Mouse (Mus musculus): ENCODE data around the gene Ntf5. TPM values are rescaled to one million over a fixed set of nuclear protein-coding genes. Genes with fewer than 3 reads are reported as not detected.

Ntf5 gene
- polyA plus RNA-seq (2015; fragmentation: Nextera tagmentation; extraction: Ambion mirVana), result not detected in 2 replicates

DNA sequence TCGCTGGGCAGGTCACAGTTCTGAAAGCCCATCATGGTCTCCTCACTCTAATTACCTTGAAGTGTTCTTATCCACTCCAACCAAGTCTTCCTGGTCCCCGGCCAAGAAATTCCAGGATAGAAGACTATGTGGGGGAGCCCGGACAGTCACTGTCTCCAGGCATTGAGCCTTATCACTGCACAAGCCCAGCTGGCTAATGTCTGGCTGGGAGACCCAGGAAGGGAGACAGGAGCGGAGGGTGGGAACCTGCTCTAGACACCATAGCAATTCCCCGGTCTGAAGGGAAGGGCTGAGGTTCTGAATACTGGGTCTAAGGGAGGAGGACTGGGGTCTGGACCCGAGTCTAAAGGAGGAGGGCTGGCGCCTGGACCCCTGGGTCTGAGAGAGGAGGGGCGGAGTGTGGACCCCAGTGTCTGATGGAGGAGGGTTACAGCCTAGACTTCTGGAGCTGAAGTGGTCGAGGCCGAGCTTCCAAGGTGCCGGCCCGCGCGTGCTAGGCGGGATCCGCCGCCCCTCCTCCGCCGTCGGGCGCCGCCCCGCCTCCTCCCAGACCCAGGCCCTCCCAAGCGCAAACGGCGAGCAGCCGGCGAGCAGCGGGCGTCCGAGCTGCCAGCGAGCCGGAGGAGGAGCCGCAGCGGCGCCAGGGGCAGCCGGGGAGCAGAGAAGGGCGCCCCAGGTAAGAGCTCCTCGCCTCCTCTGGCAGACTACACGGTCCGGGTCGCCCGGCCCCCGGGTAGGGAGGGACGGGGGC is at the start of gene Ntf5:
Ntf5 (plus strand) TSS at position 583 of the 751 bp plus-strand sequence.
- Histone ChIP-seq H3K4me3 (replicated peaks) (peak within 1 kb of the TSS; percentile 41), H3K9me3 (no peaks in the 10 kb centered on the region)

GRCm38 (mm10) chr7:45363983-45364382 is 49.5 kb upstream of the Ntf5 start:
- H3K36me3 ChIP-seq, result peaks cover 4% of the 10 kb centered on the region
- no peak overlapping the region for H3K4me3 ChIP-seq (replicated peaks)
- no peak overlapping the region for H3K4me2 ChIP-seq (replicated peaks)
- no peak overlapping the region for H3K9ac ChIP-seq (replicated peaks)
- ATAC-seq, result no peak
- WGBS, result 93% methylated on average over 2 of the region's 2 CpGs
- H3K27me3 ChIP-seq, result peaks cover 30% of the 10 kb centered on the region
- no peak overlapping the region for H3K27ac ChIP-seq
- H3K9me3 ChIP-seq, result no peaks in the 10 kb centered on the region
- peaks cover 54% of the 10 kb centered on the region for H3K4me1 ChIP-seq (replicated peaks)

More for the DNA sequence above, at the start of gene Ntf5:
- peak within 1 kb of the TSS; percentile 64 for H3K9ac ChIP-seq (replicated peaks)
- H3K36me3 ChIP-seq, result no peaks in the 10 kb centered on the region
- peak; percentile 53 for ATAC-seq
- 5% methylated on average over 36 of the region's 45 CpGs for WGBS
- peak within 1 kb of the TSS; percentile 67 for H3K4me2 ChIP-seq (replicated peaks)
- peaks cover 100% of the 10 kb centered on the region for H3K27me3 ChIP-seq
- H3K4me1 ChIP-seq (replicated peaks), result peaks cover 17% of the 10 kb centered on the region
- no peak within 1 kb of the TSS for H3K27ac ChIP-seq

GRCm38 (mm10) chr7:45365742-45366651 is 47.5 kb upstream of the Ntf5 start:
- Histone ChIP-seq H3K4me3 (replicated peaks) (peak overlapping the region; percentile 85), H3K4me1 (replicated peaks) (peaks cover 72% of the 10 kb centered on the region), H3K9ac (replicated peaks) (peak overlapping the region; percentile 88), H3K27me3 (peaks cover 39% of the 10 kb centered on the region), H3K4me2 (replicated peaks) (peak overlapping the region; percentile 84), H3K9me3 (no peaks in the 10 kb centered on the region), H3K36me3 (no peaks in the 10 kb centered on the region), H3K27ac (peak overlapping the region; percentile 70)
- WGBS, result 3% methylated on average over 35 of the region's 35 CpGs
- ATAC-seq, result peak; percentile 7

DNA sequence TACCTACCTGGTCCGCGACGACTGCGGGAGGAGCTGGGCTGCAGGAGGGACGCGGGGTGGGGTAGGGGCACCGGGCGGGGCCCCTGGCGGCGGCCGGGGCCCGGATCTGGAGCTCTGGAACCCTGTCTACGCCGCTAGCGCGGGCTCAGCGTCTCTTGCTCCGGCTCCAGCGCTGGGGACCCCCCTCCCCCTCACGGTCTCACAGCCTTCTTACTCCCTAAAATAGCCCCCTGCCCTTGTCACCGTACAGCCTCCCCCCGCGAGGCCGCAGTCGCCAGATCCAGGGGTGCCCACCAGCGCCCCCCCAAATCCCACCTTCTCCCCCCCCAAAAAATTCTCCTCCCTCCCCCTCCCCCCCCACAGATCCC is 46.9 kb upstream of the Ntf5 start, which contains the start of gene Ppfia3:
Ppfia3 (minus strand) TSS at position 368 of the 368 bp plus-strand sequence.
- Histone ChIP-seq H3K27me3 (peaks cover 39% of the 10 kb centered on the region), H3K9ac (replicated peaks) (peak within 1 kb of the TSS; percentile 88), H3K4me1 (replicated peaks) (peaks cover 66% of the 10 kb centered on the region), H3K4me2 (replicated peaks) (peak within 1 kb of the TSS; percentile 84), H3K36me3 (no peaks in the 10 kb centered on the region), H3K4me3 (replicated peaks) (peak within 1 kb of the TSS; percentile 85), H3K27ac (peak within 1 kb of the TSS; percentile 82), H3K9me3 (no peaks in the 10 kb centered on the region)
- peak; percentile 44 for ATAC-seq
- under 1% methylated on average over 21 of the region's 26 CpGs for WGBS

DNA sequence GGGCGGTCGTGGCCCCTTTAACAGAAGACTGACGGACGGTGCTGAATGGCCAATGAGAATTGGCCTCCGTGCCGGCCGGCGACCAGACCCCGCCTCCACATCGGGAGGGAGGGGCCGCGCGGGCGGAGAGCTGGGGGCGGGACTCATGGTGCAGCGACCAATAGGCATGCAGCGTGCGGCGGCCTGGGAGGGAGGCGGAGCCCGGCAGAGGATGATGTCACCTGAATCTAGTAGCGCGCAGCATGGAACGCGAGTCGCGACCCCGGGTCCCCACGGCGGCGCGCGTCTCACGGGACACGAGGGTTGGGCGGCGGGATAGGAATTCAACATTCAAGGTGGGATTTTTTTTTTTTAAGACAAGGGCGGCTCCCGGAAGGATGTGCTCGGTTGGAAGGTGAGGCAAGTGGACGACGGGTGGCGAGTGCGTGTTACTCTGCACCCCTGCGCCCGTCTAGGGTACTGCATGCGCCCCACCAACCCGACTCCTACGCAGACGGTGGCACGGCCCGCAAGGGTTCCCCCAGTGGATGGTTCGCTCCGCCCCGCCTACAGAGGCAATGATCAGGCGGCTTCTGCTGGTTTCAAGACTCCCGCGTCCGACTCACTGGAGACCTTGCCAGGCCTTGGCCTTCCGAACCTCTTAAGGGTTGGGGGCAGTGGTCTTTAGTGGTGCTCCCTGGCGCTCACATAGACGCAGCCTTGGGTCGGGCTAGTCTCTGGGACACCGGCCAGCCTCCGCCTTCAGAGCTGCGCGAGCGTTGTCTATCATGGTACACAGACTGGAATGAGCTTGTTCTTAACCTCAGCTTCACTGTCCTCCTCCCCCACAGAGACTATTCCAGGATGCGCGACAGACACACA is 46.2 kb upstream of the Ntf5 start:
- Histone ChIP-seq H3K27ac (peak overlapping the region; percentile 82), H3K27me3 (peaks cover 38% of the 10 kb centered on the region), H3K4me1 (replicated peaks) (peaks cover 60% of the 10 kb centered on the region), H3K36me3 (peaks cover 4% of the 10 kb centered on the region; the same call in 1 of the 2 replicates), H3K4me2 (replicated peaks) (peak overlapping the region; percentile 84), H3K9me3 (no peaks in the 10 kb centered on the region), H3K4me3 (replicated peaks) (peak overlapping the region; percentile 85), H3K9ac (replicated peaks) (peak overlapping the region; percentile 88)
- peak; percentile 84 for ATAC-seq
- 1% methylated on average over 68 of the region's 70 CpGs for WGBS

- Histone ChIP-seq H3K4me3 (replicated peaks) (peak overlapping the region; percentile 85), H3K9ac (replicated peaks) (peak overlapping the region; percentile 71), H3K27ac (peak overlapping the region; percentile 82; the same call in 1 of the 2 replicates), H3K27me3 (peaks cover 29% of the 10 kb centered on the region), H3K9me3 (no peaks in the 10 kb centered on the region), H3K4me1 (replicated peaks) (peaks cover 51% of the 10 kb centered on the region), H3K36me3 (peaks cover 13% of the 10 kb centered on the region), H3K4me2 (replicated peaks) (peak overlapping the region; percentile 69)
- 83% methylated on average over 15 of the region's 15 CpGs for WGBS
- no peak for ATAC-seq
These were observed 45.3 kb upstream of the Ntf5 start for GRCm38 (mm10) chr7:45368178-45368577.

- WGBS, result 76% methylated on average over 16 of the region's 16 CpGs
- H3K36me3 ChIP-seq, result peaks cover 23% of the 10 kb centered on the region
These were observed 44.3 kb upstream of the Ntf5 start for GRCm38 (mm10) chr7:45369022-45369745.

DNA sequence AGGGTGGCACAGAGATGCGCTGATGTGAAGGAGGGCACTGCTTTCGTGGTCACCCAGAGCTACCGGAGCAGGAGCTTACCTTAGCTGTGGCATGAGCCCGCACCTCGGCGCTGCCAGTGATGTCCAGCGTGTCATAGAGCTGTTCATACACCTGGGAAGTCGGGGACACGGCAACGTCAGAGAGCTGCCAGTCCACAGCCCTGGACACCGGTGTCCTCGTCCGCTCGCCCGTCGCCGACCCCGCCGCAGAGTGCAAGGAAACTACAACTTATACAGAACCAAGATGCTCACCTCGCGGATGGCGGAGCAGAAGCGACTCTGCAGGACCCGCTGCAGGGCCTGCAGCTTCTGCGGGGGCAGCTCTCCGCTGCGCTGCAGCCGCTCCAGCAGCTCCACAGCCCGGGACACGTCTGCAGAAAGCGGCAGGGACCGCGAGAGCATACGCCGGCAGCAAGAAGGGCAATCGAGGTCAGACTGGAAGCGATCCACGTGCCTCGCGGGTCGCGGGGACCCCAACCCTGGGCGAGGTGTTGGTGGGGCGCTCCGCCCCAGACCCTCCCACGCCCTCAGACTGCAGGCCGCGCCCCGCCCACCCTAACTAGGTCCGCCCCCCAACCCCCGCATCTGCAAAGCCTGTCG is 43.5 kb upstream of the Ntf5 start:
- peaks cover 40% of the 10 kb centered on the region for H3K4me1 ChIP-seq (replicated peaks)
- peak overlapping the region; percentile 48 for H3K4me3 ChIP-seq (replicated peaks)
- H3K36me3 ChIP-seq, result peaks cover 29% of the 10 kb centered on the region
- H3K27me3 ChIP-seq, result peaks cover 18% of the 10 kb centered on the region
- H3K4me2 ChIP-seq (replicated peaks), result peak overlapping the region; percentile 88
- WGBS, result 8% methylated on average over 50 of the region's 52 CpGs
- H3K9me3 ChIP-seq, result no peaks in the 10 kb centered on the region
- peak; percentile 1; the same call in 1 of the 2 replicates for ATAC-seq
- no peak overlapping the region for H3K27ac ChIP-seq
- peak overlapping the region; percentile 75 for H3K9ac ChIP-seq (replicated peaks)

More at GRCm38 (mm10) chr7:45369022-45369745, 44.3 kb upstream of the Ntf5 start:
- no peak for ATAC-seq
- Histone ChIP-seq H3K9ac (replicated peaks) (no peak overlapping the region), H3K27ac (no peak overlapping the region), H3K9me3 (no peaks in the 10 kb centered on the region), H3K27me3 (peaks cover 19% of the 10 kb centered on the region), H3K4me1 (replicated peaks) (peaks cover 45% of the 10 kb centered on the region), H3K4me2 (replicated peaks) (peak overlapping the region; percentile 88), H3K4me3 (replicated peaks) (peak overlapping the region; percentile 48; the same call in 1 of the 2 replicates)

GRCm38 (mm10) chr7:45370475-45371311 is 42.8 kb upstream of the Ntf5 start, which contains the start of gene Lin7b:
Gene Lin7b, minus strand, starts transcription at chr7:45370583.
- H3K4me1 ChIP-seq (replicated peaks), result peaks cover 33% of the 10 kb centered on the region
- H3K9me3 ChIP-seq, result no peaks in the 10 kb centered on the region
- peak; percentile 40 for ATAC-seq
- peaks cover 18% of the 10 kb centered on the region for H3K27me3 ChIP-seq
- H3K36me3 ChIP-seq, result peaks cover 35% of the 10 kb centered on the region
- H3K27ac ChIP-seq, result no peak within 1 kb of the TSS
- WGBS, result 12% methylated on average over 28 of the region's 28 CpGs
- peak within 1 kb of the TSS; percentile 75 for H3K9ac ChIP-seq (replicated peaks)
- H3K4me2 ChIP-seq (replicated peaks), result peak within 1 kb of the TSS; percentile 88
- peak within 1 kb of the TSS; percentile 48 for H3K4me3 ChIP-seq (replicated peaks)

DNA sequence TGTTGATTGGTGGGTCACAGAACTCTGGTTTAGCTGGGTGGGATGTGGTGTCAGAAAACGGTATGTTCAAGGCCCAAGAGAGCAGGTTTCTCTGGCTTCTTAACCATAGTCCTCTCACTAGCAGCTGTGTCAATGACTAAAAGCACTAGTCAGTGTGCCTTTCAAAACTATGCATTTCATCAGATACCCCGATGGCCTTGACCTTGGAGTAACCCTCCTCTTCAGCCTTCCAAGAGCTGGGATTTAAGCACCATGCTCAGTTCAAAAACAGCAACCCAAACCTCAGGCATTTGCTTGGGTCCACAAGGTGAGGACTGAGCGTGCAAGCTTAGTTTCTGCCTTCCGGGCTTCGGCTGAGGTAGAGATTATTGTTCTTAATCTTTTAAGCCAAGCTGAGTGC is 41.1 kb upstream of the Ntf5 start:
- Histone ChIP-seq H3K9ac (replicated peaks) (no peak overlapping the region), H3K27me3 (peaks cover 18% of the 10 kb centered on the region), H3K4me3 (replicated peaks) (no peak overlapping the region), H3K4me2 (replicated peaks) (no peak overlapping the region), H3K4me1 (replicated peaks) (peaks cover 29% of the 10 kb centered on the region), H3K36me3 (peaks cover 52% of the 10 kb centered on the region), H3K27ac (no peak overlapping the region), H3K9me3 (no peaks in the 10 kb centered on the region)
- no peak for ATAC-seq
- 88% methylated on average over 5 of the region's 5 CpGs for WGBS
